Mouse (Mus musculus): ENCODE measurements around the gene Apol6.

- no peak for TF ChIP-seq CTCF (IDR thresholded peaks at IDR 0.05 in 2 of 3, conservative IDR thresholded peaks at IDR 0.05 in 1 of 3; ENCODE audit: control insufficient read depth in 1 of 3, insufficient read depth in 1 of 3, low read depth in 2 of 3, low read length in 3 of 3, poor library complexity in 1 of 3, severe bottlenecking in 1 of 3)
- no peak for TF ChIP-seq ZMIZ1 (IDR thresholded peaks at IDR 0.05; ENCODE audit: low read depth, low read length)
- no peak for TF ChIP-seq MAX (IDR thresholded peaks at IDR 0.05; ENCODE audit: low read length)
- TF ChIP-seq POLR2A (IDR thresholded peaks at IDR 0.05; ENCODE audit: control insufficient read depth in 1 of 2, insufficient read depth in 1 of 2, low read depth in 1 of 2, low read length in 2 of 2, poor library complexity in 1 of 2), result no peak
- TF ChIP-seq MEF2A (IDR thresholded peaks at IDR 0.05; ENCODE audit: extremely low read depth, insufficient replicate concordance, low read depth, low read length, poor library complexity, severe bottlenecking), result no peak
- no peak for TF ChIP-seq JUND (IDR thresholded peaks at IDR 0.05; ENCODE audit: low read depth, low read length)
- no peak for TF ChIP-seq SMC3 (IDR thresholded peaks at IDR 0.05; ENCODE audit: low read depth, low read length)
- TF ChIP-seq POLR2AphosphoS5 (IDR thresholded peaks at IDR 0.05; ENCODE audit: borderline replicate concordance, low read depth, low read length), result no peak
Measured at GRCm38 (mm10) chr15:77013753-77014241, 30.7 kb upstream of the Apol6 start.

All from MEL (cell line).